Mouse (Mus musculus) gastrocnemius, postnatal 36 days (tissue): ENCODE measurements at regions not wholly inside any gene's neighbourhood (a gene's known extent, or its start where the extent isn't known, plus 50 kb on each side); places are given as distances from the start of the nearest gene placed in this dataset.

Source experiments
- DNase-seq, 2 experiments: peaks; one replicate each; pipeline ENCODE4 v3.0.0; 2022
- intact Hi-C: fragments of 180-260 bp; cut with DNase I; formaldehyde crosslinking; loops from one replicate; pipeline ENCODE4 v1.15.1; 2025

DNA sequence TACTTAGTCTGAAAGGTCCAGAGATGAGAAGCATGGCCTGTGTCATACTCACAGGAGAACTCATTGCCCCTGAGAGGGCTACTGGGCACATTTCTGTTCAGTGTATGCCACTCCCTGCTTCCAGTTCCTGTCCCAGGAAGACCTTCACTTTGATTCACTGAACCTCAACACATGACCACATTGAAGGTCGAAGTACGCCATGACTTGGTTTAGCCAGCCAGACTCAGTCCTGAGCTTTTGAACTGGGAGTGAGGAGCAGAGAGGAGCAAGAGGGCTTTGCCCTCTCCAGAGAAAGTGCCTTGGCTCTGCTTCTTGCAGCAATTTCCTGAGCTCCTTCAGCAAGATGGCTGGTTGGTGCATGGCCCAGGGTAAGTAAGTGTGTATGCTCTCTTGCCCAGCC lies 324.1 kb downstream of the Insc start:
- DNase-seq: no peak
- intact Hi-C loops: no loop called here

DNA sequence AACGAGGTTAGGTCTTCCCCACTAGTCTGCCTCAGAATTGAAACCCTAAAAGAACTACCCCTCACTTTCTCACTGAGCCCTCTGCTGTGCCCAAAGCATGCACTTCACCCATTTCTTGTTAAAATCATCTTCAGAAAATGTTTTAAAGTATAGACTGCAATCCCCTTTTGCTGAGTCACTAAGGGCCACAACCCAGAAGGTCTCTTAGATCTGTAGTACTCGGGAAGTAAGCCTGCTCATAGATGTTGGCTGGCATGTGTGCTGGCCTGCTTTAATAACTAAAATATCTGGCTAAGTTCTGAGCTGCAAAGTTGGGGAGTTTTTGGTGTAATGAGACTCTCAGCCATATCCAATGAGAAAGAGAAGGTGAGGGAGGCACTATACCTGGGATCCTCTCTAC lies 329.9 kb downstream of the Insc start:
- intact Hi-C loops: no loop called here
- no peak for DNase-seq

DNA sequence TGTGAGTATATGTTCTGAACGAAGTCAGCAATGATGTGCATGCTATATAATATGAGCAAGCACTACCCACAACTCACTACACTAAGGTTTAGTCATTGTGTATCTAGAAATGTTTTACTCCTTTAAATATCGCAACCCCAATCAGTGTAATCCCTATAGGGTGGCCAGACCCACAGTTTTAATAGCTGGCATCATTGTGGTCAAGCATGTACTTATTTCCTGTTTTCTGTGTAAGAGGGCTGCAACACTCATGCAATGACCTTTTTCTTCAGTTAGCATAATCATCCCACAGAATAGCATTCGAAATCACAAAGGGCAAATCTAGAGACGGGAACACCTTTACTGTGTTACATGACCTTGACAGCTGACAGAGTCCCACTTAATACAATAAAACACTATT lies 333.3 kb downstream of the Insc start:
- DNase-seq: no peak
- intact Hi-C loops: no loop called here

DNA sequence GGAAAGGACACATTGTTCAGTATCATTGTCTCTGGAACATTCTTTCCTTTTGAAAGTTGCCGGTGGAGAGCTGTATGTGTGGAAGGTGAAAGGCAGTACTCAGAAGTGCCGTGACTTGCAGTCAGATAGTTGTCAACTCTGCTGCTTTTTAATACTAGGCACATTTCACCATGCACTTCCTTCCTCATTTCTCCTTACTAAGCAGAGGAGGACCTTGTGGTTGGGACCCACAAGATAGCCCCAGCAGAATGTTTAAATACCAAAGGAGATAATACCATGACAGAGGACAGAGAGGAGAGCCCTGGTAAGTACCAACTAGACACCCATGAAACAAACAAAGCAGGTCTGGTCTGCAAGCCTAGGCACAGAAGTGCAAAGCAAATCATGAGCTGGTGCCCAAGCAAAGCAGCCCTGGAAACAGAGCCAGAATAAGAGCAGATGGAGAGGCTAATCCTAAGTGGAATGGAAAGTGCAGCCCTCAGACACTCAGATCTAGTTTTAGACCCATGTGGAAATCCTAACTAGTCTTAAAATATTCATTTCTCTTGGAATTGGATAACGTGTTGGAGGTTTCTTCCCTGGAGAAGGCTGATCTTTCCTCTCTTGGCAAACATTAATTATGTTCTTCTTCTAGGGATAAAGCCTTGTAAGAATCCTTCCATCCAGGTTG lies 341.4 kb downstream of the Insc start:
- intact Hi-C loops: no loop called here
- no peak for DNase-seq

DNA sequence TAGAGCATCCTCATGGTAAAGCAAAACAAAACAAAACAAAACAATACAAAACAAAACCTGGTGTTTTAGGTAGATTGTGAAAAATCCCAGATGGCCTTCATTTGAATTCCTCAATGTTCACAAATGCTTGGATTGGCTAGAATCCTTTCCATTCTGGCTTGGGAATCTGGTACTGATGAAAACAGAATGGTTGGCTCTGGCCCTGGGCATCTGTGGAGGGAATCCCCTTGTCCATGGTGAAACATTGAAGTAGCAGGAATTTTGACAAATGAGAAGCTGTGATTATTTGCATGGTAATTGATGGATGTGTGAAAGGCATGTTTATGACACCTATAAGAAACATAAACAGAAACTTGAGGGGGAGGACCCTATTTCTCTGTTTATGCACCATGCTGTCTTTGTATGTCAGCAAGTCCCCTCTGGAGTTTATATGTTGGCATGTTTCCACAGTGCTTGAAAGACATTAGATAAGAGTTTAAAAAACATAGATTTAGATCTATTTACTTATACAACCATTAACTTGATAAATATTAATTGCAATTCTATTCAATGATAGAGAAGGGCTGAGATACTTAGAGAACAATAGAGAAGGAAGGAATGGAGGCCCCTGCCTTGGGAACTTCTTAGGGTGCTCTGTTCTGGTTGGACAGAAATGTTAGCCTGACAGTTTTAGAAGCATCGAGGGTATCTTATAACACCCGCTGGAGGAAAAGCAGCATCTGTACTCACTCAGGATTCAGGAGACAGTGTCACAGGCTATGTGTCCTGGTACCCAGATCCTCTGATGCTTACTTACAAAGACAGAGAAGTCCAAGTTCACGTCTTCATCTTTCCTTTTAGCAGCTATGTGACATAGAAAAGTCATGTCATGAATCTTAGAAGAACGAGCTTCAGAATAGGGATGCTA lies 343.3 kb downstream of the Insc start:
- intact Hi-C loops: no loop called here
- DNase-seq: no peak

DNA sequence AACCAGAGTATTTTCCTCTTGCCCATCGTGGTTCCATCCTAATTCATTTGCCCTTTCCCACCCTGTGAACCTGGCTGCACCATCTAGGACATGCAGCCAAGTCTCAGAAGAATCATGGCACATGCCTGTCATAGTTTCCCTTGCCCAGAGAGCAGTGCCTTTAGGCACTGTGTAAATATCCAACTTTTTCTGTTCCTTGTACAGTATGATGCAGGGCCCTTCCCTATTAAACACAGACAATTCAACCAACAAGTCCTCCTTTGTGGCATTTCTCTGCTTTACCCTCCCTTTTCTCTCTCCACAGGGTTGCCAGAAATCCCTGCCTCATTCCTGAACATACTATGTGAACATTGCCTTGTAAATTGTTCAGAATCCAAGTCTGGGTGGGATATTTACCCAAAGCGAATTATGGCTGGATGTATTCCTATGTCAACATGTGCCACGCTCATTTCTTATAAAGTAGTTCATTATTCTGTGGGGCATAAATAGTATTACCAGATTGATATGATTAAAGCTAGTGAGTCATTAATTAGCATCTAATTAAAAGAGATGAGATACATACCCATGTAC lies 349.1 kb downstream of the Insc start:
- no peak for DNase-seq
- intact Hi-C loops: no loop called here

DNA sequence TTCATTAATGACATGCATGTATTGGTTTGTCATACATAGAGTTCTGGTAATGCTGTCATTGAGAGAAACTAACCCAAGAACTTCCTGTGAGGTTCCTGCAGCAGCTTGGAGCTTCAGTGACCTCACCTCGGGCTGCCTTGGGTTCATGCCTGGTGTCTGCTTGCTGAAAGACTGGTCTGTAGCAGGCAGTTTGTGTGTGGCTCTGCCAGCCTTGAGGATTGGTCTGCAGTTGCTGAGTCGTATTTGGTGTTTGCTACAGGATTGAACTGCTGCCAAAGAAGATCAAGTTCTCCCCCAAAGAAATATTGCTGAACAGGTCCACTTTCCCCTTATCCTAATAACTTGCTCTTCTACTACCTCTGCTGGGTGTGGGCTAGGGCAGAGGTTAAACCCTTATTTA lies 362.5 kb downstream of the Insc start:
- intact Hi-C loops: no loop called here
- peak in 1 of 2 experiments; percentile 11 for DNase-seq

DNA sequence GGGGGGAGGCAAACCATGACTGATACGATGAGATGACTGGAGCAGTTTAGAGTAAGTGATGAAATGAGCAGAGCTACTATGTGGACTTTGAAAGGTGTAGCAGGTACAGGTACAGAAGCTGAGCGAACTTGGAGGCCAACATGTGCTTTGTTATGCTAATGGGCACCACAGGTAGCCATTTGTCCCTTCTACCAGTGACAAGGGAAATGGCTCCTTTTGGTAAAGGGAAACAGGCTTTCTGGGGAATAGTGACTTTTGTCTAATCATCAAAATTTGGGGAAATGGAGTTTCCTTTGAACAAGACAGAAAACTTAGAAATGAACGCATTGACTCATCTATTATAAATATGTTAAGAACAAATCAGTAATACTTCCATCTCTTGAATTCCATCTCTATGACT lies 368.8 kb downstream of the Insc start:
- intact Hi-C loops: no loop called here
- no peak for DNase-seq

DNA sequence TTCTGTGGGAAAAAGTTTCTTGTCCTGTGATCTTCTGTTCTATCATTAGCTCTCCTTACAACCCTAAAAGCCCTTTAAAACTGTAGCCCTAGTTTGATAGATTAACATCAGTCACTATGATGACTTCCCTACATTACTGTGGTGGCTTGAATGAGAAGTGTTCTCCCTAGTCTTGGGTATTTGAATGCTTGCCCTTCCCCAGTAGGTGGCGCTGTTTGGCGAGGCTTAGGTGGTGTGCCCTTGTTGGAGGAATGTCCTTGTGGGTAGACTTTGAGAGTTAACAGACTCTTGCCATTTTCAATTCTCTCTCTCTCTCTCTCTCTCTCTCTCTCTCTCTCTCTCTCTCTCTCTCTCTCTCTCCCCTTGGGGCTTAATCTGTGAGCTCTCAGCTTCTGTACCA lies 379.8 kb downstream of the Insc start:
- DNase-seq: no peak
- intact Hi-C loops: no loop called here

DNA sequence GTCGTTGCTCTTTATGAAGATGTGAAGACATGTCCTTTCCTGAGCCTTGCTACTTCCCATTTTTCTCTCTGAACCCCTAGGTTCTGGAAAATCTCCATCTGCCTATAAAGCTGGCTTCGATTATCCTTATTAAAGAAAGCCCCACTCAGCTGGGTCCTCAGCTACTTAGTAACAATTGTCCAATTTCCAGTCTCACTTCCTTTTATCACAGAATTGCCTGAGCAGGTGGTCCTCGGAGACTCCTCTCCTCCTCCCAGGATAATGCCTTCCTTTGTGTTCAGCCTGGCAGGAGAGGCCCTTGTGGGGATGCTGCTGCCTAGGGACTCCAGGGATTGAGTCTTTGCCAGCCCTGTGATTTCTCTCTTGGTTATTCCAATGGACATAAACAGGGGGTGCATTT lies 385.5 kb downstream of the Insc start:
- intact Hi-C loops: no loop called here
- no peak for DNase-seq

DNA sequence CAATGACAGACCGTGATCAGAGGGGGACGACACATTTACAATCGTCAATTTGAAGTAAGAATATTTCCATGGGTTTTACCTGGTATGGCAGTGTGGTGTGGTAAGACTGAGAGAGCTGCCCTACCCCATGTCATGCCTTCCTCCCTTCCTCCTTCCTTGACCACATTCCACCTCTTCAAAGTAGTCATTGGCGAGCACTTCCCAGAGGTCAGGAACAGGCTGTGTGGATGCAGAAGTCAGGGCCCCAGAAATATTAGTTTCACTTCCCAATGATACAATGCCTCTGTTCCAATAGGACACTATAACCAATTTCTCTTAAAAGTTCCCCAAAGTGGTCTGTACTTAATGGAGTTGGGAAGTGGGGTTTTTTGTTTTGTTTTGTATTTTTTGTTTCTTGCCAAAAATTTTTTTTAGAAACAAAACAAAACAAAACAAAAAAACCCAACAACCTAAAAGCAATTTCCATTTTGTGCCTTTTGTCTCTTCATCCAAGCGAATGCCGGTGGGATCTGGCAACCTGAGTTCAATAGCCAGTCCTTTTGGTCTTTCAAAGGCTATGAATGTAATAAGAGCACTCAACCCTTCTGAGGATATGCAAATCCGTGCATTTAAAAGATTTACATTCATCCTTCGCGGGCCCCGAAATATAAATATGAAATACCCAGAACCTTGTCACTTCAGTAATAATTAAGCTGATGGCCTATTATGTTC lies 387.9 kb downstream of the Insc start:
- DNase-seq: no peak
- intact Hi-C loops: no loop called here

DNA sequence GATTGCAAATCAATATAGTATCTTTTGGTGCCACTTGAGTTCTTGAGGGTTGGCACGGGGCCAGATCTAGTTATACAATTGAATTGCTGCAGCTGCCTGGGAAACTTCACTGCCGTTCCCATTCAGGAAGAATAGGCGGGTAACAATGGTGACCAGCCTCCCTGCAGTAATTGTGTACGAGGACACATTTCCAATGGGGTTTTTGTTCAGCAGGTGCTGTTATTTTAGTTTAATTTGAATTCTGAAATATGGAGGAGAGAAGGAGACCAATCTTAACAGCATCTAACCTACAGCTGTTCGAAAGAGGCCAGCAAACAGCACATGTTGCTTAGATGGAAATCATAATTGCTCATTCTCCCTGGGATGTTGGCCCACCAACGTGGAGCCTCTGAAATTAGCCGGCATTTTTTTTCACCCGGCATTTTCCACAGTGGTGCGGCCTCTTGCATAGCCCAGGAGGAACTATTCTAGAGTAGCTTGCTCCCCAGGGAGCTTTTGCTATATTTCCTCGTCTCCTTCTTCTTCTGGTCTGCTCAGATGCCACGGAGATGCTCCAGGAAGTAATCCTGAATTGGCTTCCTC lies 388.6 kb downstream of the Insc start:
- intact Hi-C loops: no loop called here
- no peak for DNase-seq

DNA sequence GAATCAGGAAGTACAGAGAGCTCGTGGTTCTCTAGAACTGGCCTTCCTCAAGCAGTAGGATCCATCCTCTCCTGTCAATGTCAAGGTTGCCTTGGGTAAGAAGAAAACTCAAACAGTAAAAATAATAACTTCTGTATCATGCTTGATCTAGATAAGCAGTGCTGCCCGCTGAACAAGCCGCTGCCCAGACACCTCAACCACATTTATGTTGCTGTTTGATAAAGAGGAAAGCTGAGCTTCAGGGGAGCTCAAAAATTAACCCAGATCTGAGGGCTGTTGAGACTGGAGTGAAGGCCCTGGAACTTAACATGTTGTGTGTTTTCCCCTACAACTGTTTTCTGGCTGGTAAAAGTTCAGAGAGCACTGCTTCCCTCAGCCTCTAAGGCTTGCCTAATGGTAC lies 389.1 kb downstream of the Insc start:
- DNase-seq: no peak
- intact Hi-C loops: no loop called here

DNA sequence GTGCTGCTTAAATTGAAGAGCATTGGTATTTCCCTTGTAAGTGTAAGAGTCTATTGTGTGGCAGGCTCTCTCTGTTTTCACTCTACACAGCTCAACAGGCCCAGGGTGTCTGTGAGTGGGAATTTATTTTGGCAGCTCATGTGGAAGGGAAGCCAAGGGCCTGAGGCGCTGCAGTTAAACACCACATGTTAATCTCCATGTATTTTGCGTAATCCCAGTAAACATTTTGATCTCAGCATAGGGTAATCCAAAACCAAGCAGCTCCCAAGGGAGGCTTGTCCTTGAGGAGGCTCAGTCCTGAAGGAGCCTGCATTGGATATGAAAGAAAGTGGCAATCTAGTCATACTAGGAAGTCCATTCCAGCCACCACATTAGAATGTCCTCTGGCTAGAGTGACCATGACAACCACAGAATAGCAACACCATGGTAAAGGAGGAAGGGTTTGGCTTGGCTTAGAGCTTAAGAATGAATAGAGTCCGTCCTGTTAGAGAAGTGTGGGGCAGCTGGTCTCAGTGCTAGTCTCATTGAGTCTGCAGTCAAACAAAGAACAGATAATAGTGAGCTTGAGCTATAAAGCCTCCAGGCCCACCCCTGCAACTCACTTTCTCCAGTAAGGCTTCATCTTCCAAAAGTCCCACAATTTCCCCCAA lies 391.6 kb downstream of the Insc start:
- DNase-seq: no peak

DNA sequence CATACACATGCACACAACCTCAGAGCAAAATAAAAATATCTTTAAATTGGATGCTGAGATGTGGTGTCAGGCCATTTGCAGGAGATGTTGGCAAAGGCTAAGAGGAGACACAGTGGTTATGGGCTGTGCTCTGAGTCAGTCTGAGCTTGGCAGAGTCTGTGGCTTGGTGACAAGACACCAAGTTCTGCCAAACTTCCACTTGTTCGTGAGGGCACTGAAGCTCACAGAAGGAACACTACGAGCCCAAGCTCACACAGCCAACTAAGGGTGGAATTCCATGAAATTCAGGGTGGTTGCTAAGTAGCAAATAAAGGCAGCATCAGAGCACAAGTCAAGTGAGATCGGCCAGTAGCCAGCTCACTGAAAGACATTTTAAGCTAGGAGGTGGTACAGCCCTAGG lies 396.8 kb downstream of the Insc start:
- intact Hi-C loops: no loop called here
- no peak for DNase-seq

More for the DNA sequence above, 391.6 kb downstream of the Insc start:
- intact Hi-C loops: no loop called here

DNA sequence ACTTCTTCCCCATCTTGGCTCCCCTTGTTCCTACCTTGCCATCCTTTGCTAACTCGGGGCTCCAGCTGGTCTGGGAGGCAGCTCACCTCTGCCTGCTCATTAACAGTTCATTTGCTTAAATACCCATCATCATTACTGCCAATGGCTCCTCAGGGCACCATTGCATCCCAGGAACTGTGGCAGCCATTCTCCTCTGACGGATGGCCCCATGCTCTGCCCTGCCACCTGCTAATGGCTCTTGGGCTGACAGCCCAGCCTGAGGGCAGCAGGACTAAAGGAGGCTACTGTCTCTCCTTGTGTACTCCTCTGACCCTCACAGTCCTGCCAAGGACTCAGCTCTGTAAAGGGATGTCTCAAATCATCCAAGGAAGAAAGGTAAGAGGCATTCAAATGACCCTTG lies 398.7 kb downstream of the Insc start:
- intact Hi-C loops: no loop called here
- no peak for DNase-seq

DNA sequence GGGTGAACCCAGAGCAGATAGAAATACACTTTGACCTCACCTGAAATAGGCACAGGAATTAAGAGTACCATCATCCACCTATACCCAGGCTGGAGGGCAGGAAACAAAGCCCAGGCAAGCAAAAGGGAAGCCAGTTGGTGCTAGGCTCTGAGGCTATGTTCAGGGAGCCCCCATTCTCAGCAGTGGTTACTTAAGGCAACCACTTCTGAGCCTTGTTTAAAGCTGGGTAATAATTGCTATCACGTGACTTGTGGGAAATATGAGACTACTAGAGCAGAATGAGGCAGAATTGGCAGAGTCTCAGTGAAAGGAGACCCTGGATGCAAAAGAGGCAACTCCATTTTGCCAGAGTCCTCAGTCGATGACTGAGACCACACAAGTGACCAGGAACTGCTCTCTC lies 401.5 kb downstream of the Insc start:
- intact Hi-C loops: no loop called here
- no peak for DNase-seq

DNA sequence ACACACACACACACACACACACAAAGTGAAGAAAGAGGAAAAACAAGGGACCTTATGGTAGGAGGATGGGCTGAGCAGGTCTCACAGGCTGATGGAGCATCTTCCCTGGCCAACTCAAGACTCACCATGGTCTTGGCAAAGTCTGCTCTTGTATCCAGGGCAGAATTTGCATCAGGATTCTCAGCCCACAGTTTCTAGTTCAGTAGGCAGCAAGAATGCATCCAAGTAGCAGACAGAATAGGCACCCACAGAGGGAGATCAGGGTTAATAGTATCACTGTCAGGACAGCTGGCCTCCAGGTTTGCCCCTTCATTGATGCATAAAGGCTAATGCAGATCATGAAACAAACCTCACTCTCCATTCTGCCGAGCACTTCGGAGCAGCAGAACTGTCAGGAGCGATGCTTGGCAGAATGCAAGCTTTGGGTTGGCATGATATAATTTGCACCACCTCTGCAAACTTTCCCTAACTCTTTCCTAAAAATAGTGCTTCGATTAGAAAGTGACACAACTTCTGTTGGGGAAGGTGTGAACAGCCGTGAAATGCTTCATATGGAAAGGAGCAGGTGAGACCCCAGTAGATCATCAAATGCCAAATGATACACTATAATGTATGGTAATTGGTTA lies 404.0 kb downstream of the Insc start:
- intact Hi-C loops: no loop called here
- DNase-seq: no peak

DNA sequence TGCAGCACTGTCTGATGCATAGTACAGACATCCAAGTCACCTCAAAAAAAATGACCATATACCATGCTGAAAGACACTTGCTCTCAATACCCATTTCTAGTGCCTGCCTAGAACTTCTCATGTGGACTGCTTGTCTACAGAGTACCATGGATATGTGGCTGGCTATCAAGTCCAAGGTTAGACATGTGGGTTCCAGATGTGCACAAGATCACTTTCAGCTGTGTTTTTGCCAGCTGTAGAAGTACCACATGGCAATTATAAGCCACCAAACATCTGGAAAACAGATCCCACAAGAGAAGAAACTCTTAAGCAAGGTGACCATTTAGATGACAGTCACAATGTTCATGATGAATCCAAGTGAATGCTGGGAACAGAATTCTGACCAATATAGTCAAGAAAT lies 409.8 kb downstream of the Insc start:
- no peak for DNase-seq
- intact Hi-C loops: no loop called here
